Mouse (Mus musculus) thymus, adult 2 months (tissue): ENCODE results near the gene Mthfr.

Source experiments
- CTCF ChIP-seq: fragments of 200-500 bp; IDR thresholded peaks from 2 replicates; pipeline ENCODE4 v1.5.1; 2012; ENCODE audit warnings: mild to moderate bottlenecking, control low read depth, low read length, moderate library complexity, borderline replicate concordance; ENCODE audit not compliant: control insufficient read depth, poor library complexity, insufficient read depth; ENCODE audit errors: extremely low read depth
- POLR2A ChIP-seq: fragments of 200-500 bp; IDR thresholded peaks from 2 replicates; pipeline ENCODE4 v1.6.1; 2012; ENCODE audit warnings: mild to moderate bottlenecking, low read length, control low read depth, moderate library complexity; ENCODE audit not compliant: control insufficient read depth, poor library complexity, insufficient read depth; ENCODE audit errors: extremely low read depth

- peak; percentile 71; the same call in 1 of the 2 replicates for TF ChIP-seq CTCF
- peak; percentile 59 for TF ChIP-seq POLR2A
Measured at GRCm38 (mm10) chr4:148101801-148102527, 63.1 kb downstream of the Mthfr start.
